Mouse (Mus musculus) activated CD4-positive, CD25-positive, alpha-beta regulatory T cell, adult 4 months (primary cell): ENCODE measurements around the gene Itga2b. TPM values are rescaled to one million over a fixed set of nuclear protein-coding genes. Genes with fewer than 3 reads are reported as not detected.
A peak's percentile ranks its signal among the peaks of the same experiment; 100 is the strongest.

Source experiments
- ATAC-seq: one replicate; pipeline ENCODE4 v1.8.0; 2017
- polyA plus RNA-seq, 2 experiments: library from polyadenylated mRNA; unstranded; fragments of 100-300 nt; shearing (Covaris generic); gene quantifications; one replicate each; pipeline ENCODE4 v1.2.1; 2017

Itga2b gene
- polyA plus RNA-seq, 2 experiments from 2014 or later = 0.34 TPM; not detected in 1

- ATAC-seq = peak; percentile 36
Observed at GRCm38 (mm10) chr11:102455740-102456396, 14.1 kb downstream of the Itga2b start.

DNA sequence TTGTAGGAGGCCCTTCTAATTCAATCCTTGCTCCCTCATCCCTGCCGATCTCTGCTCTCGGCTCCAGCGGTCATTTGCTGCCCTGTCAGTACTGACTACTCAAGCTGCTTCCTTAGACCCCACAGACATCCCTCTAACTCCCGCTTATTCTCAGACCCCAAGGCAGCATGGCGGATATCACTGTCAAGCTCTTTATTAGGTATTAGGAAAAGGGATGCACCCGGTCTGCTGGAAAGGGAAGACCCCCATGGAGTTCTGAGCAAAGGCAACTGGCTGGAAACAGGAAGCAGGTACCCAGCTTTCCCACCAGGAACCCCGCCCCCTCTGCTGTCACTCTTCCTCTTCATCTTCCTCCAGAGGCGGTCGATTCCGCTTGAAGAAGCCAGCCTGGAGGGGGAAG is 16.8 kb downstream of the Itga2b start:
- ATAC-seq = no peak

DNA sequence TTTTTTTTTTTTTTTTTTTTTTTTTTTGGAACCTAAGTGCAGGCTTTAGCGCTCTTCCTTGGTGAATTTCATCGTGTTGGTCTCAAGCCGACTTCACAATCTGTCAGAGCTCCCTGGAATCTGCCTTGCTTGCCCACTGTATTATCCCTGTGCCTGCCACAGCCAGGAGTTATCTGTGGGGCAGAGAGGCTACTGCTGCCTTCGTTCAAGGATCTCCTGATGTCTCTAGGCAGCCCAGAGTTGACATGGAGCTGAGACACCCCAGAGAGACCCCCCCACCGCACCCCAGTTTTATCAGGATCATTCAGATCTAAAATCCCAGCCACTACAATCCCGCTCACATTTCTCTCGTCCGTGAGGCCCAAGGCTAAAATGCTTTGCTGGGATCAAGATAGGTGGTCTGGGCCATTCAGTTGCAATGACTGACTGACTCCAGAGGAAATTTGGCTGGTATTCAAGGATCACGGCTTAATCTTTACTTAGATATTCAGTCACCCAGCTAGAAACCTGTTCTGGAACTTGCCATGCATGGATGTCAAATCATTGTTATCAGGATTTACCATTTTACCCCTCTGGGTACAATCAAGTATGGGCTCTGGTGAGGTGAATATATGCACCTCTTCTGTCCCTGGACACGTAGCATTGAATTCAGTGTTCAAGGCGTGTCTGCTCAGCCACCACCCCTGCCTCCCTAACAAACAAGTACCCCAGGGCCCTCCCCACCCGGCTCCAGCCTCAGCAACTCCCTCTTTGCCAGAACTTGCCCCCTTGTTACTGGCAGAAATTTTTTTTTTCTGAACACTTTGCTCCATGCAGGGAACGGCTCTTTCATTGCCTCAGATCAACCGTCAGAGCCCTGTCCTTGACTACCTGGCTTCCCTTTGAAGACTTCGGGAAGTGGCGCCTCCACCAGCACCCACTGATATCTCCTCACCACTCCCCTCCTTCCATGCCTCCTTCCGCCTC is 20.6 kb downstream of the Itga2b start:
- ATAC-seq = no peak

DNA sequence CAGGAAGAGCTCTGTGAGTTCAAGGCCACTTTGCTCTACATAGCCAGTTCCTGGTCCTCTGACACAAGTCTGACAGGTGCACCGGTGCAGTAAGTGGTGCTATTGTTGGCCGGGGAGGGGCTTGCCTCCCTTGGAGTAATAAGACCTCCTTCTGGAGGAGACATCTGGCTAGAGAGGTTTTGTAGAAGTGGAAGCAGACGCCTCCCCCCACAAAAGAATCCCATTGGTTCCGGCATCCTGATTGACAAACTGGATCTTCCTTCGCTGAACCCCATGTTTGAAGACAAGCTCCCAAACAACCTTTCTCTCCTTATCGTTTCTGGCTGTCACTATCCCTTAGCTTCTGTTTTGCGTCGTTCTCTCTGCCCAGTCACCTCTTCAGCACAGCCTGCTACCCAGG is 21.6 kb downstream of the Itga2b start:
- ATAC-seq = no peak

GRCm38 (mm10) chr11:102447497-102447896 is 22.4 kb downstream of the Itga2b start, which contains the start of gene Fam171a2:
Gene Fam171a2, minus strand, starts transcription at chr11:102447682.
- peak; percentile 32 for ATAC-seq

DNA sequence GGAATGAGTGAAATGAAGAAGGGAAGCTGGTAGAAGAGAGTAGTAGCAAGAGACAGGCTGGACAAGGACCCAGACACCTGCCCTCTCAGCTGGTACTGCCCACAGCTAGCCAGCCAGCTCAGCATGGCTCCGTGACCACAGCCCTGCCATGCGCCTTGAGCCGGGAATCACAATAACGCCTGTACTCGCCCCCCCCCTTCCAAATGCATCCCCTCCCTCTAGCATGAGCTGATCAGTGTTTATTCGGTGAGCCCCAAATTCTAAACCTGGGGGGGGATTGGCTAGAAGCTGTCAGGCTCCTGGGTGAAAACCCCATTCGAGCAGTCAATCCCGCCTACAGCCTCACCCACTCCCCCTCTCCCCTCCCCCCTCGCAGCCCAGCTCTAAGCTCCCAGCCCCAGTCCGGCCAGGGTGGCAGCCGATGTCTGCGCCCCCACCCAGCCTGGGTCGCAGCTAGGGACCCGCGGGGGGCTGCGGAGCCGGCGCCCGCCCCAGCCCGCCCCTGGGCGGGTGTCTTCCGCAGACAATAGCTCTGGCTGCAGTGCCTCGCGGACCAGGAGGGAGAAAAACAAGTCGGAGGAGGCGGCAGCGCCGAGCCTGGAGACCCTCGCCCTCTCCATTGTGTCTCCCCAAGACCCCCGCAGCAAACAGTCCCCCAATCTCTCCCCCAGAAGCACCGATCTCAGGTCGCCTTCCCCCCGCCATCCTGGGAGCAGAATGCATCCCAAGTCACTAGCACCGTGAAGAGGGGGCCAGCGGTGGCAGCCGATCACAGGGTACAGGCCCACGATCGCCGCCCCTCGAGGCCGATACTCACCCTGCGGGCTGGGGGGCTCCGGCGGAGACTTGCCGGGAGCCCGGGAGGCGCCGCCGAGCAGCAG is 23.1 kb downstream of the Itga2b start:
- ATAC-seq = no peak

DNA sequence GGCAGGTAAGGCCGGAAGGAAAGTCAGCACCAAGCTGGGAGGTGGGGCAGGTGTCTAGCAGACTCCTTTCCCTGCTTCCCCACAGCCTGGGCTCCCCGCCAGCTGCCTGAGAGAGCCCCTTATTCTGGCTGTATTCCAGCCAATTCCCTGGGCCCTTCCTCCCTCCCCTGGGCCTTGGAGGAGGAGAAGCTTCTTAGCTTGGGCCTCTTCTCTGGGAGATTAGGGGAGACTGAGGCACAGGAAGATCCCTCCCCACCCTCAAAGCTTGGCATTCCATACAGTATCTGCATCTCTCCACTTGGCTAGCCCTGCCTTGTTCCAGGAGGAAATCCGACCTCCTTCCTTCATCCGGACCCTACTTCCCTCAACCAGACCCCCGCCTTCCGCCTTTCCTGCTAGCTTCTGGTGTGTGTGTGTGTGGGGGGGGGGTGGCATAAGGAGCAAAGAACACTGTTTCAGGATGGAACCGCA is 24.0 kb downstream of the Itga2b start:
- ATAC-seq = no peak

DNA sequence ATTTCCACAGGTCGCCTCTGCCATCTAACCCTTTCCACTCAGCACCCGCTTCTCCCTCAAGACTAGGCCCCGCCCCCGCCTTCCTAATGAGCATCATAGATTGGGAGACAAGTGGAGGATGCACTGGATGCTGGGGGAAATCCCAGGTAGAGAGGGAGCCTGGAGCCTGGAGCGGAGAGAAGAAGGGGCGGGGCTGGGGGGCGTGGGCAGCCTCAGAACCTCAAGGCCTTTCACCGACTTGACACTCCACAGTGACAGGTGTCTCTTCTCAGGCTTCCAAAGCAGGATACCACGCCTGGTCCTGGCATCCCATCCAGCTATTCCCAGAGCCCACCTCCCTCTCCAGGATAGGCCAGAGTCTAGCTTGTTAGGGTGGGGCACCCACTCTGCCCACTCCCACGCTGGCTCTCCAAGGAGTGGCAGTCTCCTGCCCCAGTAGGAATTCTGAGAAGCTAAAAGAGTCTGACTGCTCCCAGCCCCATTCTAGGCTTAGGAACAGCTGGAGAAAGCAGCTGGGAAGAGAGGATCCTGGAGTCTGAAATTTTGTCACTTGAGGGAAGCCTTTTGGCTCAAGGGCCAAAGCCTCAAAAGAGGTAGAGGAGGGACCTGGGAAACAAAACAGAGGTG is 24.5 kb downstream of the Itga2b start:
- ATAC-seq = no peak

DNA sequence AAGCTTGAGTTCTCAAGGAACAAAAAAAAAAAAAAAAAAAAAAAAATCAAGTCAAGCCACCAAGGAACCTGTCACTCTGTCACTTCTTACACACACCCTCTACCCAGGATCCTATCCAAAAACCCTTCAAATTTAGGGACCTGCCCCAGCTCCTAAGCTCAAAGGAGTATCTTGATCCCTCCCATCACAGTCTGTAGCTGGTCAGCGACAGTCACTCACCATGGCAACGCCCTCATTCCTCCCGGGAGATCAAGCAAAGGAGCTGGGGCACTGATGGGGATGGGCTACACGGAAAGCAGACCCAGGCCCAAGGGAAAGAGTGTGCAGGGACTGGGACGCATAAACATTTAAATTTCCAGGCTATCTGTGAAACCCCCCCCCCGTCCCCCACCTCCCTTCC is 25.1 kb downstream of the Itga2b start:
- ATAC-seq = no peak

DNA sequence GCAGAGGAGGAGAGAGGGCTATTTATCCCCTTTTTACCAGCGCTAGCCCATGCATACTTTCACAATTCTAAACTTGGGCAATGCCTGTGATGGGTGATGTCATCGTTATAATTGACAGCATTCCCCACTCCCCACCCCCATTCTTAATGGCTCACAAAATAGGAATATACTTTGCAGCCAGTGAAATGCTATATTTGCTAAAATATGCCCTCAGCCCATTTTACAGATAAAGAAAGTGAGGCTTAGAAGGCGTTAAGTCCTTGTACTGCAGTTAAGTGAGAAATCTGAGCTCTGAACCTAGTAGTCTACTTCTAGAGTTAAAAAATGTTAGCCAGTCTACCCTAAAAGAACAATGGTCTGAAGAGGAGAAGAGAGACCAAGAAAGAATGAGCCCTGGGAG is 25.6 kb downstream of the Itga2b start:
- ATAC-seq = no peak

DNA sequence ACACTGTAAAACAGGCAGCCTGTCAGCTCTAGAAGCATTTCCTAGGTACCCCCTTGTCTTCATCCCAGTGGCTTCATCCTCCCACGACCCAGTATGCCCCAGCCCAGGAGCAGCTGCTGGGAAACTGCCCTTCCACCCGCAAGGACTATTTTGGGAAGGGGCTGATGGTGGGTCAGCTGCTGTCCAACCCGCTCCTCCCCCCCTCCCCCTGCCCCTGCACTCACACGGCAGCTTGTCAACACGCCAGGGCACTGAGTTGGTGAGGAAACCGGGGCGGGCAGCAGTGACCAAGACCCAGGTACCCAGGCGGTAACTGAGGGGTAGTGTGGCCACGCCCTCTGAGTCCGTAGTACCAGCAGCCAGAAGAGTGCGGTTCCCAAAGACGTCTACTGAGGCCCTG is 26.2 kb downstream of the Itga2b start:
- no peak for ATAC-seq

DNA sequence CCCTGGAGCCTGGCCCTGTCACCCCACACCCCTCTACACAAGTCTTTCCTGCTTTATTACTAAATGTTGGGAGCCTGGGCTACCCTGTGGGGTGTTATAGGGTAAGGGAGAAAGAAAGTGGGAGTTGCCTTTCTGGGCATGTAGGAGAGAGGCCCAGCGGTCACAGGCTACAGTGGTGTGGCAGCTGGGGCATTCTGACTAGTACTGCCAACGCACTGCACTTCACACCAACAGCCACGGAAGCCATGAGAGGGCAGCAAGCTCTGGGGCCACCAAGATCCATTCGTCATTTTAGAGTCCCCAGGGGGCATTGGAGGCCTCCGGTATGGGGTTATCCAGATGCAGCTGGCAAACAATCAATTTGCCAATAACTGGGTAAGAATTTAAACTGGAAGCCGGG is 27.8 kb downstream of the Itga2b start:
- ATAC-seq = no peak

GRCm38 (mm10) chr11:102441434-102441833 is 28.5 kb downstream of the Itga2b start:
- ATAC-seq = no peak

- ATAC-seq = no peak
Observed at GRCm38 (mm10) chr11:102440255-102440654, 29.7 kb downstream of the Itga2b start.

GRCm38 (mm10) chr11:102439093-102440082 is 30.5 kb downstream of the Itga2b start:
- ATAC-seq = no peak

GRCm38 (mm10) chr11:102438212-102439092 is 31.5 kb downstream of the Itga2b start:
- no peak for ATAC-seq

GRCm38 (mm10) chr11:102437120-102438061 is 32.5 kb downstream of the Itga2b start:
- ATAC-seq = no peak

DNA sequence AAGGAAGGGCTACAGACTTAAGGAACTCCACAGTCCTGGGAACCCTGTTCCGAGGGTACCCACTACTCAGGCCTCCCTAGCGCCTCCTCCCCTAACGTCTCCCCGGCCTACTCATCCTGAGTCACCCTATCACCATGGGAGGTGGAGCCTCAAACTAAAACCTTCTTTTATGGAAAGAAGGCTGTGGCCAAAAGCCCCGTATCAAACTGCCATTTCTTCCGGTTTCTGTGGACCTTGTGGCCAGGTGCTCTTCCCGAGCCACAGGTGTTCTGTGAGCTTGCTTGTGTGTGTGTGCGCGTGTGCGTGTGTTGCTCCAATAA is 33.5 kb downstream of the Itga2b start:
- no peak for ATAC-seq
